Mouse (Mus musculus) lung, adult 18-20 months (tissue): ENCODE measurements around the gene Cdcp2.
A peak's percentile ranks its signal among the peaks of the same experiment; 100 is the strongest.
"Not testable (repeated sequence)": the region's sequence is repeated elsewhere in the genome, so short reads cannot be mapped to it uniquely, and the experiment has no call there.

Experiments
- DNase-seq, 2 experiments: peaks; one replicate each; pipeline ENCODE4 v3.0.0; 2022; ENCODE audit warnings: mixed read lengths in 2 of 2

Gene Cdcp2

DNA sequence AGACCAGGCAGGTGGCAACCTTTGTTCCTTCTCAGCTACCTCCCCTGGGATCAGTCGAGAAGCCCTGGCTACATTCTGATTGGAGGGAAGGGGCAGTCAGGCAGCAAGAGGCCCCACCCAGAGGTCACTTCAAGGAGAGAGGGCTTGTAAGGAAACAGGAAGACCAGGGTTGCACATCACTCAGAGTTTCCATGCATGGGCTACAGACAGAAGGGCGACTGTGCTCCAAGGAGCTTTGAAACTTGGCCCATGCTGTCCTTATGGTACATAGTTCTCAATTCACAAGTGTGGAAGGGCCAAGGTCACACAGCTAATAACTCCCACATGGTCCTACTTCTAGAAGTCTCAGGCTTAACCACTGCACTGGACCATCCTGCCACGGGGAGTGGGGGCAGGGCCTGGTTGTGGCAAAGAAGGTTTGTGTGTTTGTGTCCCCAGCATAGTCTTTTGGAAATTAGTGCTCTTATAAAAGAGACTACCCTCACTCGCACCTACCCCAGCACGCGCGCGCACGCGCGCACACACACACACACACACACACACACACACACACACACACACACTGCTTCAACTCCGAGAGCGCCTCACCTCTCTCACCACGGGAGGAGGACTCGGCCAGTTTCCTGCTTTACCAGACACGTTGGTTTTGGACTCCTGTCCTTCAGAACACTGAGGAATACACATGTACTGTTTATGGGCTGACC, 2.1 kb upstream of the Cdcp2 start:
- no peak for DNase-seq

DNA sequence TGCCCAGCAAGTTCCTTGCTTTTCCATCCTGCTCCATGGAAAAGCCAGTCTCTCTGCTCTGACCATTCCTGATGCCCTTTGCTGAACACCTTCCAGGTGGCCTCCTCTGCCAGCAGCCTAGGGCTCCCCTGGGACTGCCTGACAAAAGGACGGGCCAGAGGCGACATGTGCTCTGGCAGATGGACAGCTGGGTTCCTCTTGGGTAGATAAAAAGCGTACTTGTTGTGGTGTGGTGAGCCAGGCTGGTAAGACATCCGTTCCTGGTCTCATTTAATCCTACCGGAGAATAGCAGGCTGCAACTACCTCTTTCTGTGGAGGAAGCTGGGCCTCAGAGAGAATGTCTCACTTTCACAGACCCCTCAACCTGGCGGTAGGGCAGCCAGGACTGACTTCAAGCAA, 648 bp upstream of the Cdcp2 start:
- no peak for DNase-seq

DNA sequence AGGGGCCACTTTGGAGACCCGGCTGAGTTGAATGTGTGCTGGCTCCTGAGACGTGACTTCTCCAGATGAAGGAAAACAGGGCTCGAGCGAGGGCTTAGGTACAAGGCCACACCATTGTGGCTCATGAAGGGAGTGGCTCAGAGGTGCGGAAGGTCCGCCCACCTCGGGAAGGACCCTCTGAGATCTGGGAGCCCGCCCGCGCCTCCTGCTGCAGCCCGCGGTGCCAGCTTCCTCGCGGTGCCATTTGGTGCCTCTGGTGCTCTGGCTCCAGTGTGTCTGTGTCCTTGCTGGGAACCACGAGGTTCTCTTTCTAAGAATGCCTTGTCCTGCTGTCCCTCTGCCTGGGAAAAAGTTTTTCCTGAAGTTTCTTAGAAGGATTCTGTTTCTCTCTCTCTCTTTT, 1.2 kb downstream of the Cdcp2 start:
- no peak for DNase-seq

GRCm38 (mm10) chr4:107098375-107098774, 1.7 kb downstream of the Cdcp2 start:
- no peak for DNase-seq

GRCm38 (mm10) chr4:107098791-107099525, 2.3 kb downstream of the Cdcp2 start:
- no peak for DNase-seq

DNA sequence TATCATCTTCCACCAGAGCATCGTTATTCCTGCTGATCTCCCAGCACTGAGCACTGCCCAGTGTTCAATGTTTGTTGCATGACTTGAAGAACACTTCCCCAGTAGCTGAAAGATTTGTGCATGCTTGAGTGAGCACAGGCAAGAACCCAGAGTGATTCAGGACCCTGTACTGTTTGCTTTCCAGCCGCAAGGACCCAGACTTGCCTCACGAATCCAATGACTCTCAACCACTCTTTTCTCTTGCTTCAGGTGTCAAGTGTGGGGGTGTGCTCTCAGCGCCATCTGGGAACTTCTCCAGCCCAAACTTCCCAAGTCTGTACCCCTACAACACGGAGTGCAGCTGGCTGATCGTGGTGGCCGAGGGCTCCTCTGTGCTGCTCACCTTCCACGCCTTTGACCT, 5.5 kb downstream of the Cdcp2 start:
- DNase-seq, result peak in 1 of 2 experiments; percentile 18

GRCm38 (mm10) chr4:107106777-107107176, 10.1 kb downstream of the Cdcp2 start:
- no peak for DNase-seq

DNA sequence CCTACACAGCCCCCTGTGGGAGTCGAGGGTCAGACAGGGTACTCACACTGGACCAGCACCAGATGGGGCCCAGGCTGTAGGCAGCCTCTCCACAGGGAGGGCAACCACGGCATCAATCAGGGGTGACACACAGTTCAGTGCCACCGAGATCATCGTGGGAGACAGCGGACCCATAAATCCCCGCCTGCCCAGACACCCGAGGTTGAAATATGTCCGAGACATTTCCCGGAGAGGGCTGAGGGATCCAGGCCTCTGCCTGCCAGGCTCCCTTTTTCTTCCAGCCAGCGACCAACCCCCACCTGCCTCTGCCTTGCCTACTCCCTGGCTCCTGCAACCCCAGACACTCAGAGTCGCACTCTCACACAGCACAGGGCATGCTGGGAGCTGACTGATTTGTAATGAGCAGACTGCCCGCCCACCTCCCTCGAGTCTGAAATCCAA, 11.6 kb downstream of the Cdcp2 start:
- DNase-seq, result no peak

DNA sequence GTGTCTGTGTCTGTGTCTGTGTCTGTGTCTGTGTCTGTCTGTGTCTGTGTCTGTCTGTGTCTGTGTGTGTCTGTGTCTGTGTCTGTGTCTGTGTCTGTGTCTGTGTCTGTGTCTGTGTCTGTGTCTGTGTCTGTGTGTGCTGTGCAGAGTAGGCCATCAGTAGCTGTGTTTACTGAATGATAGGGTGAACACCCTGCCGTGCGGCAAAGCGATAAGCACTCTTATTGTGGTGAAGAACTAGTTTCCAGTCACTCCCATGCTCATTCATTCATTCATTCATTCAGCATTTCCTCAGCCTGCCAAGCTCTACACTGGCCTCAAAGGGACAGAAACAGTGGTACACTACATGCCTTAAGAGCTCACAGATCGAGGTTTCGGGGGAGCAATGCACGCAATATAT, 12.5 kb downstream of the Cdcp2 start:
- not testable (repeated sequence) for DNase-seq

DNA sequence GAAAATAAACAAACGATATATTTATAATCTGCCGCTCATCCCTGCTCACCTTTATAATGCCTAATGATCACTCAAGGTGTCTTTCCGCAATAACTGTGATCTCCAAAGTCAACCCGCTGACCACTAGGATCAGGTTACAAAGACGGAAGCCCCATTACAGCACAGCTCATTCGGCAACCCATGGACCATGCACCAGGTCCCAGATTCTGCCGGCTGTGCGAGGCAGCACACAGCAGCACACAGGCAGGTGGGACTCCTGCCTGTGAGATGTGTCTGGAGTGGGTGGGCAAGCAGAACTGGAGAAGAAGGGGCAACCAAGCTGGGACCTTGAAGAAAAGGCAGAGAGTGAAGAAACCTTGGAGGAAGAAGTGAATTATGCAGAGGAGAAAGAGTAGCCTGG, 17.6 kb downstream of the Cdcp2 start:
- no peak for DNase-seq

- no peak for DNase-seq
Measured at GRCm38 (mm10) chr4:107117741-107118385, 21.2 kb downstream of the Cdcp2 start.

DNA sequence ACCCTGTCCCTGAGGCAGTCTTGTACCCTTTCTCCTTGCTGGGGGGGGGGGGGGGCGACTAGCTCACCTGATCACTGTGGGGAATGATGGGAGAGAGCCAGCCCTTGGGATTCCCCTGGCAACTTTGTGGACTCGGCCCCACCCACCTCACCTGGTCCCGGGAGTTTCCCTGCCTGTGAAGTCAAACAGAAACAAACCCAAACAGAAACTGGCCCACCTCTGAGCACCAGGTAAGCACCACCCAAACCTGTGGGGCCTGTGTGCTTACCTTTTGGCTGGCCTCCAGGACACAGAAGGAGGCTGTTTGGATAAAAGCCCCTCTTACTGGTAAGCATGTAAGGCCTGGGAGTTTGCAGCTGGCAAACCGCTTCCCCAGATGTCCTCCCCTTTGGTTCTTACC, 22.4 kb downstream of the Cdcp2 start:
- peak; percentile 44 to 74 for DNase-seq

GRCm38 (mm10) chr4:107120676-107121075, 24.0 kb downstream of the Cdcp2 start:
- DNase-seq, result no peak

GRCm38 (mm10) chr4:107121165-107121943, 24.7 kb downstream of the Cdcp2 start:
- peak in 1 of 2 experiments; percentile 30 for DNase-seq

- DNase-seq, result no peak
Measured at GRCm38 (mm10) chr4:107124376-107124775, 27.7 kb downstream of the Cdcp2 start.

- no peak for DNase-seq
Measured at GRCm38 (mm10) chr4:107125101-107125500, 28.4 kb downstream of the Cdcp2 start.

GRCm38 (mm10) chr4:107126389-107126788, 29.7 kb downstream of the Cdcp2 start:
- DNase-seq, result no peak

DNA sequence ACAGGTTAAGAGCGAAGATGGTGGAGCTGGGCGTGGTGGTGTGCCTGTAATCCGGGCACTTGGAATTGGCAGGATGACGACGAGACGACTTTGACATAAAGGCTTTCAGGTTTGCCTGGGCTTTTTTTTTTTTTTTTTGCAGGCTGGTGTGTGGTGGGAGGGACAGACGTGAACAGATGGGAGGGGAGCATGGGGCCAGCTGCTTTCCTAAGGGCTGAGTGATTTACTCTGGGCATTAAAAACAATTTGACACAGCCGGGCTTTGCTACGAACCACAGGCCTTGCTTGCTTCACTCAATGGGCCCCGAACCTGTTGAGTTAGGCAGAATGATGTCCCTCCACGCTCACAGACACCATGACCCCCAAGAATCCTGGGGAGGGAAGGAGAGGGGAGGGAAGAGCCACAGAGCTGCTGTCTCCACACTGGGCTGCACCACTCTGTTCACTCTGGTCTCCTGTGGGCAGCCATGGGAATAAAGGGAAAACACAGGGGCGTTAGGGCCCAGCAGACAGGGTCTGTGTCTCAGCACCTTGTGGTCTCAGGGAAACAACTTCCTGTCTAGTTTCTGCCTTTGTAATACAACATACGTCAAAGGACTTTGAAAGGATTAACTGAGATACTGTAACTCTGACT, 30.3 kb downstream of the Cdcp2 start:
- no peak for DNase-seq

- DNase-seq, result peak in 1 of 2 experiments; percentile 9
Measured at GRCm38 (mm10) chr4:107127901-107128669, 31.4 kb downstream of the Cdcp2 start.

- DNase-seq, result peak in 1 of 2 experiments; percentile 22
Measured at GRCm38 (mm10) chr4:107129373-107129772, 32.7 kb downstream of the Cdcp2 start.

- no peak for DNase-seq
Measured at GRCm38 (mm10) chr4:107130534-107130933, 33.8 kb downstream of the Cdcp2 start.

- DNase-seq, result no peak
Measured at GRCm38 (mm10) chr4:107134891-107135290, 38.2 kb downstream of the Cdcp2 start.
